Mouse (Mus musculus) neural tube, embryonic 11.5 days (tissue): ENCODE measurements at regions not wholly inside any gene's neighbourhood (a gene's known extent, or its start where the extent isn't known, plus 50 kb on each side); places are given as distances from the start of the nearest gene placed in this dataset.

ENCODE experiments used
- ATAC-seq: fragments of 200-750 bp; cut with Nextera tagmentation; 2 replicates; pipeline ENCODE4 v1.8.0; 2017; ENCODE audit warnings: moderate number of reproducible peaks, mild to moderate bottlenecking, moderate TSS enrichment, moderate library complexity; ENCODE audit not compliant: insufficient read depth, low FRiP score, low TSS enrichment
- DNase-seq: peaks from one replicate; pipeline ENCODE4 v3.0.0-alpha.2; 2015; ENCODE audit warnings: low spot score
- H3K27ac ChIP-seq: fragments of 300-500 bp; sonication (generic); 2 replicates; pipeline ENCODE4 v1.5.1; 2014; ENCODE audit warnings: low read depth, mild to moderate bottlenecking, low read length
- H3K27me3 ChIP-seq: fragments of 300-500 bp; sonication (generic); 2 replicates; pipeline ENCODE4 v1.6.1; 2014; ENCODE audit warnings: mild to moderate bottlenecking, low read length, mixed read lengths; ENCODE audit not compliant: control insufficient read depth, insufficient read depth
- H3K36me3 ChIP-seq: fragments of 300-500 bp; sonication (generic); 2 replicates; pipeline ENCODE4 v1.6.1; 2014; ENCODE audit warnings: mild to moderate bottlenecking, low read length, moderate library complexity, mixed read lengths; ENCODE audit not compliant: control insufficient read depth, insufficient read depth
- H3K4me1 ChIP-seq: fragments of 300-500 bp; sonication (generic); 2 replicates; pipeline ENCODE4 v1.6.1; 2014; ENCODE audit warnings: low read length, mixed read lengths; ENCODE audit not compliant: control insufficient read depth, insufficient read depth
- H3K4me2 ChIP-seq: fragments of 300-500 bp; sonication (generic); 2 replicates; pipeline ENCODE4 v1.6.1; 2014; ENCODE audit warnings: low read depth, mild to moderate bottlenecking, moderate library complexity
- H3K4me3 ChIP-seq: fragments of 300-500 bp; sonication (generic); 2 replicates; pipeline ENCODE4 v1.5.1; 2014; ENCODE audit warnings: low read depth, low read length
- H3K9ac ChIP-seq: fragments of 300-500 bp; sonication (generic); 2 replicates; pipeline ENCODE4 v1.6.1; 2014; ENCODE audit warnings: mild to moderate bottlenecking, low read length
- H3K9me3 ChIP-seq: fragments of 300-500 bp; sonication (generic); 2 replicates; pipeline ENCODE4 v1.6.1; 2016; ENCODE audit warnings: low read length; ENCODE audit not compliant: control insufficient read depth
- WGBS: fragments of 180-500 bp; shearing (Covaris S2); extraction: QIAGEN DNeasy Blood & Tissue Kit; methylation state at CpG from one replicate; pipeline ENCODE4 v1.1.7; 2014; 5-methylcytosine and 5-hydroxymethylcytosine counted together

- no peaks in the 10 kb centered on the region for H3K27me3 ChIP-seq
- WGBS, result 70% methylated on average over 15 of the region's 15 CpGs
- no peak overlapping the region for H3K9ac ChIP-seq
- H3K36me3 ChIP-seq, result no peaks in the 10 kb centered on the region
- H3K4me2 ChIP-seq, result no peak overlapping the region
- no peak overlapping the region for H3K27ac ChIP-seq
- ATAC-seq (no peak), DNase-seq (no peak)
- no peak overlapping the region for H3K4me3 ChIP-seq
- no peaks in the 10 kb centered on the region for H3K9me3 ChIP-seq
- no peaks in the 10 kb centered on the region for H3K4me1 ChIP-seq
Observed at GRCm38 (mm10) chr5:149338016-149338696, 73.4 kb upstream of the Medag start.

GRCm38 (mm10) chr5:149338697-149339078 lies 72.9 kb upstream of the Medag start:
- H3K4me3 ChIP-seq, result no peak overlapping the region
- H3K27me3 ChIP-seq, result no peaks in the 10 kb centered on the region
- ATAC-seq (no peak), DNase-seq (no peak)
- H3K9ac ChIP-seq, result no peak overlapping the region
- no peaks in the 10 kb centered on the region for H3K9me3 ChIP-seq
- no peak overlapping the region for H3K27ac ChIP-seq
- no peak overlapping the region for H3K4me2 ChIP-seq
- WGBS, result 68% methylated on average over 5 of the region's 5 CpGs
- no peaks in the 10 kb centered on the region for H3K36me3 ChIP-seq
- no peaks in the 10 kb centered on the region for H3K4me1 ChIP-seq

- no peaks in the 10 kb centered on the region for H3K27me3 ChIP-seq
- no peaks in the 10 kb centered on the region for H3K36me3 ChIP-seq
- no peak overlapping the region for H3K4me3 ChIP-seq
- no peak for ATAC-seq
- no peaks in the 10 kb centered on the region for H3K9me3 ChIP-seq
- WGBS, result 84% methylated on average over 7 of the region's 7 CpGs
- H3K27ac ChIP-seq, result no peak overlapping the region
- no peak overlapping the region for H3K4me2 ChIP-seq
- DNase-seq, result no peak
- H3K9ac ChIP-seq, result no peak overlapping the region
- H3K4me1 ChIP-seq, result no peaks in the 10 kb centered on the region
Observed at GRCm38 (mm10) chr5:149340361-149340760, 71.2 kb upstream of the Medag start.

- DNase-seq, result no peak
- 67% methylated on average over 6 of the region's 6 CpGs for WGBS
- Histone ChIP-seq H3K4me1 (no peaks in the 10 kb centered on the region), H3K27ac (no peak overlapping the region), H3K27me3 (no peaks in the 10 kb centered on the region), H3K4me2 (no peak overlapping the region), H3K36me3 (no peaks in the 10 kb centered on the region), H3K4me3 (no peak overlapping the region), H3K9ac (no peak overlapping the region), H3K9me3 (no peaks in the 10 kb centered on the region)
- ATAC-seq, result no peak
Observed at GRCm38 (mm10) chr5:149341461-149341860, 70.1 kb upstream of the Medag start.

GRCm38 (mm10) chr5:149343610-149344527 lies 67.7 kb upstream of the Medag start:
- H3K4me2 ChIP-seq, result no peak overlapping the region
- H3K4me3 ChIP-seq, result no peak overlapping the region
- H3K27ac ChIP-seq, result no peak overlapping the region
- no peaks in the 10 kb centered on the region for H3K4me1 ChIP-seq
- ATAC-seq, result no peak
- H3K36me3 ChIP-seq, result no peaks in the 10 kb centered on the region
- no peaks in the 10 kb centered on the region for H3K9me3 ChIP-seq
- no peak overlapping the region for H3K9ac ChIP-seq
- DNase-seq, result no peak
- WGBS, result 86% methylated on average over 21 of the region's 21 CpGs
- H3K27me3 ChIP-seq, result no peaks in the 10 kb centered on the region

- ATAC-seq, result no peak
- no peaks in the 10 kb centered on the region for H3K4me1 ChIP-seq
- no peak overlapping the region for H3K9ac ChIP-seq
- H3K4me3 ChIP-seq, result no peak overlapping the region
- no peak overlapping the region for H3K27ac ChIP-seq
- H3K27me3 ChIP-seq, result no peaks in the 10 kb centered on the region
- no peaks in the 10 kb centered on the region for H3K9me3 ChIP-seq
- H3K36me3 ChIP-seq, result no peaks in the 10 kb centered on the region
- DNase-seq, result no peak
- WGBS, result 91% methylated on average over 4 of the region's 4 CpGs
- no peak overlapping the region for H3K4me2 ChIP-seq
Observed at GRCm38 (mm10) chr5:149344528-149344855, 67.1 kb upstream of the Medag start.

- Histone ChIP-seq H3K4me3 (no peak overlapping the region), H3K9me3 (no peaks in the 10 kb centered on the region), H3K27ac (no peak overlapping the region), H3K4me2 (no peak overlapping the region), H3K36me3 (no peaks in the 10 kb centered on the region), H3K4me1 (no peaks in the 10 kb centered on the region), H3K9ac (no peak overlapping the region), H3K27me3 (no peaks in the 10 kb centered on the region)
- ATAC-seq (no peak), DNase-seq (no peak)
- 92% methylated on average over 6 of the region's 6 CpGs for WGBS
Observed at GRCm38 (mm10) chr5:149345161-149345560, 66.4 kb upstream of the Medag start.

- Histone ChIP-seq H3K9me3 (no peaks in the 10 kb centered on the region), H3K4me2 (no peak overlapping the region), H3K36me3 (no peaks in the 10 kb centered on the region), H3K27me3 (no peaks in the 10 kb centered on the region), H3K4me3 (no peak overlapping the region), H3K4me1 (peaks cover 9% of the 10 kb centered on the region), H3K9ac (no peak overlapping the region), H3K27ac (no peak overlapping the region)
- WGBS, result 63% methylated on average over 8 of the region's 8 CpGs
- DNase-seq (no peak), ATAC-seq (no peak)
Observed at GRCm38 (mm10) chr5:149349685-149350084, 61.9 kb upstream of the Medag start.
